Mouse (Mus musculus) C2C12 (cell line): ENCODE data around the gene Npb.

Experiments
- CTCF ChIP-seq: IDR thresholded peaks from one replicate; pipeline ENCODE4 v1.5.1; 2011; ENCODE audit not compliant: control insufficient read depth, insufficient read depth, insufficient read length
- USF1 ChIP-seq: IDR thresholded peaks from one replicate; pipeline ENCODE4 v1.6.1; 2011; ENCODE audit warnings: low read depth, mild to moderate bottlenecking, control low read depth, moderate library complexity

GRCm38 (mm10) chr11:120631726-120632448, 23.6 kb downstream of the Npb start:
- TF ChIP-seq CTCF (no peak), USF1 (no peak)
